In the genomic region with DNA sequence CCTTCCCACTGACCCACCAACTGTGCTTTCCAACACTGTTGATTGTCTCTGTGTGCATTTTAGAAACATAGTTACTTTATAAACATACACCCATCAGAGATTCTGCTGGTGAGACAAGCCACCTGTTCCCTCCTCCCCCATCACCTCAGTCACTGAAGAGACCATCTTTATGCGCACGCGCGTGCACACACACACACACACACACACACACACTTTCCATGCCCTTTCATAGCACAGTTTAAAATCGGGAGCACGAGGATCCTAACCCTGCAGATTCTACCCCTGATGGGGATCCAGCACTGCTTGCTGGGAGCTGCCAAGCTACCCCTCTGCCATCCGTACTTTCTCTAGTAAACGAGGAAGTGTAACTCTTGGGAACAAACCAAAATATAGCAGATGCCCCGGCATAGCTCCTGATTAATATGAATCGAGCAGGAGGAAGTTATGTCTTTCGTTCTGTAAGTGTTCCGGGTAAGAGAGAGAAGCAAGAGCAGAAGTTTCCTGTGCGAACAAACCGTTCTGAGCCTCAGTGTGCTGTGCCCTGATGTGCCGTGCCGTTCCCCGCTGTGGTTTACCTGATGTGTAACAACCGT, we compare ENCODE assay signal across 9 mouse cellular contexts.
DNase-seq lines count a peak whose midpoint lies in the region; ATAC-seq and TF ChIP-seq lines count a peak whose summit lies in the region.
"Had no signal": no experiment of that assay in that cellular context is flagged by ENCODE, and none has a peak within 500 bp of the region (broad histone marks: within the 10 kb centered on the region; RNA-seq: fewer than 3 reads in every experiment).

No protein-coding gene starts in this region.

- H3K4me1 ChIP-seq in heart, embryonic 12.5 days (replicated peaks), result peaks cover 18% of the 10 kb centered on the region
- H3K4me1 ChIP-seq: limb, embryonic 15.5 days had no signal

- no peak for TF ChIP-seq CTCF in layer of hippocampus, adult 2 months (conservative IDR thresholded peaks at IDR 0.05)

- no peaks in the 10 kb centered on the region for H3K36me3 ChIP-seq in heart, embryonic 12.5 days
- H3K36me3 ChIP-seq: limb, embryonic 15.5 days had no signal

- 83% methylated on average over 18 of the region's 18 CpGs for WGBS in heart, embryonic 12.5 days

- peak; percentile 89 for DNase-seq in A20 (ENCODE audit: low read depth, low spot score)
- DNase-seq in B cell, adult 2 months, result peak; percentile 6 to 28
- peak; percentile 35 to 59 for DNase-seq in layer of hippocampus, adult 2 months (ENCODE audit: low spot score in 2 of 2)
- no peak for DNase-seq in frontal cortex, adult 2 months (ENCODE audit: extremely low spot score in 1 of 2, low spot score in 1 of 2)
- DNase-seq in kidney, postnatal 10 days, result no peak
- DNase-seq: heart, postnatal 4 days had no signal

- peak overlapping the region; percentile 74 for H3K27ac ChIP-seq in layer of hippocampus, adult 2 months
- H3K27ac ChIP-seq in heart, embryonic 12.5 days (ENCODE audit: poor library complexity, severe bottlenecking), result no peak overlapping the region
- H3K27ac ChIP-seq: limb, embryonic 15.5 days had no signal

- H3K27me3 ChIP-seq in heart, embryonic 12.5 days (replicated peaks), result no peaks in the 10 kb centered on the region

- peak overlapping the region; percentile 26 for H3K4me3 ChIP-seq in layer of hippocampus, adult 2 months
- no peak overlapping the region for H3K4me3 ChIP-seq in heart, embryonic 12.5 days
- H3K4me3 ChIP-seq: limb, embryonic 15.5 days had no signal

- peak; percentile 44; the same call in 1 of the 2 replicates for ATAC-seq in monocyte, adult 5-6 weeks (replicated peaks; ENCODE audit: insufficient number of reproducible peaks, low FRiP score, low TSS enrichment, poor library complexity, severe bottlenecking)
- ATAC-seq in heart, embryonic 12.5 days (ENCODE audit: insufficient number of reproducible peaks, low FRiP score), result no peak

- H3K9me3 ChIP-seq in heart, embryonic 12.5 days (replicated peaks), result 0 out of 2 replicates have a peak, but pooled peaks cover 6% of the 10 kb centered on the region
- H3K9me3 ChIP-seq: limb, embryonic 15.5 days had no signal

- no peak overlapping the region for H3K4me2 ChIP-seq in heart, embryonic 12.5 days
- H3K4me2 ChIP-seq: limb, embryonic 15.5 days had no signal

- H3K9ac ChIP-seq in heart, embryonic 12.5 days, result no peak overlapping the region
- H3K9ac ChIP-seq: limb, embryonic 15.5 days had no signal

Comparison
In these comparisons a context has a peak if more than half of its experiments do, and no peak if none do; other contexts are left out.
1. DNase-seq: peak in A20 (single experiment), B cell, adult 2 months (2 of 2) and layer of hippocampus, adult 2 months (2 of 2); none in frontal cortex, adult 2 months (0 of 2) and kidney, postnatal 10 days (single experiment).